8 mouse cellular contexts compared by ENCODE assay signal in genomic region chr9:21181421-21182220, GRCm38 (mm10). TPM values are rescaled to one million over a fixed set of nuclear protein-coding genes. Genes with fewer than 3 reads are reported as not detected.
DNase-seq lines count a peak whose midpoint lies in the region; ATAC-seq and TF ChIP-seq lines count a peak whose summit lies in the region.

No protein-coding gene starts in this region.

- DNase-seq in adrenal gland, adult (ENCODE audit: inconsistent age in 2 of 2, low spot score in 1 of 2) = peak; percentile 43 to 62
- no peak for DNase-seq in adrenal gland, postnatal 4 days (ENCODE audit: low spot score in 2 of 2)
- peak; percentile 95 for DNase-seq in MEL (ENCODE audit: low read depth, low spot score)
- peak; percentile 54 for DNase-seq in intestine, embryonic 14.5 days (ENCODE audit: low spot score)
- peak; percentile 71 for DNase-seq in lung, postnatal 10 days
- DNase-seq in stomach, postnatal 0 days (ENCODE audit: low spot score) = peak; percentile 50
- no peak for DNase-seq in right cerebral cortex, adult 2 months (ENCODE audit: low spot score in 2 of 2)

- H3K4me3 ChIP-seq in MEL (ENCODE audit: control insufficient read depth in 1 of 2, insufficient read depth in 1 of 2, low read depth in 2 of 2, low read length in 2 of 2) = peak overlapping the region; percentile 48 to 60
- peak overlapping the region; percentile 11; the same call in 1 of the 2 replicates for H3K4me3 ChIP-seq in forebrain, embryonic 15.5 days
- peak overlapping the region; percentile 28 for H3K4me3 ChIP-seq in intestine, embryonic 14.5 days (ENCODE audit: low read depth, low read length)
- peak overlapping the region; percentile 49 for H3K4me3 ChIP-seq in stomach, postnatal 0 days (ENCODE audit: low read depth, low read length)

- H3K4me2 ChIP-seq in forebrain, embryonic 15.5 days (replicated peaks) = peak overlapping the region; percentile 16; the same call in 1 of the 2 replicates
- peak overlapping the region; percentile 48 for H3K4me2 ChIP-seq in intestine, embryonic 14.5 days (ENCODE audit: low read length)
- peak overlapping the region; percentile 66 for H3K4me2 ChIP-seq in stomach, postnatal 0 days (replicated peaks; ENCODE audit: low read depth)

- 8% methylated on average over 48 of the region's 48 CpGs for WGBS in forebrain, embryonic 15.5 days
- 9% methylated on average over 39 of the region's 48 CpGs for WGBS in intestine, embryonic 14.5 days
- WGBS in stomach, postnatal 0 days = 10% methylated on average over 45 of the region's 48 CpGs

- peaks cover 0 to 28% of the 10 kb centered on the region in 2 experiments; a peak in 2 of 4 replicates for H3K36me3 ChIP-seq in MEL (ENCODE audit: control insufficient read depth in 1 of 2, insufficient read depth in 2 of 2, low read length in 2 of 2)
- no peaks in the 10 kb centered on the region for H3K36me3 ChIP-seq in forebrain, embryonic 15.5 days
- H3K36me3 ChIP-seq in intestine, embryonic 14.5 days (ENCODE audit: control insufficient read depth, insufficient read depth, low read length) = no peaks in the 10 kb centered on the region
- no peaks in the 10 kb centered on the region for H3K36me3 ChIP-seq in stomach, postnatal 0 days (ENCODE audit: control insufficient read depth, insufficient read depth, low read length)

- no peak for TF ChIP-seq RAD21 in MEL (IDR thresholded peaks at IDR 0.05; ENCODE audit: low read depth, low read length)

- TF ChIP-seq EP300 in MEL (IDR thresholded peaks at IDR 0.05; ENCODE audit: low read depth in 1 of 2, low read length in 2 of 2) = peak; percentile 85 to 87
- no peak for TF ChIP-seq EP300 in stomach, postnatal 0 days (optimal IDR thresholded peaks at IDR 0.05)

- peaks cover 26 to 38% of the 10 kb centered on the region in 2 experiments for H3K4me1 ChIP-seq in MEL (ENCODE audit: control insufficient read depth in 1 of 2, insufficient read depth in 2 of 2, low read length in 2 of 2)
- peaks cover 7% of the 10 kb centered on the region for H3K4me1 ChIP-seq in forebrain, embryonic 15.5 days
- H3K4me1 ChIP-seq in intestine, embryonic 14.5 days (replicated peaks; ENCODE audit: control insufficient read depth, insufficient read depth, low read length) = no peaks in the 10 kb centered on the region; the same call in 1 of the 2 replicates
- peaks cover 7% of the 10 kb centered on the region; the same call in 1 of the 2 replicates for H3K4me1 ChIP-seq in stomach, postnatal 0 days (replicated peaks; ENCODE audit: control insufficient read depth, insufficient read depth)

- H3K27me3 ChIP-seq in MEL (ENCODE audit: control insufficient read depth in 1 of 2, insufficient read depth in 2 of 2, low read length in 2 of 2) = no peaks in the 10 kb centered on the region
- peaks cover 34% of the 10 kb centered on the region for H3K27me3 ChIP-seq in forebrain, embryonic 15.5 days
- H3K27me3 ChIP-seq in intestine, embryonic 14.5 days (replicated peaks; ENCODE audit: control insufficient read depth, insufficient read depth, low read length) = peaks cover 5% of the 10 kb centered on the region; the same call in 1 of the 2 replicates
- no peaks in the 10 kb centered on the region for H3K27me3 ChIP-seq in stomach, postnatal 0 days (ENCODE audit: control insufficient read depth, insufficient read depth, low read length)

- no peak for ATAC-seq in forebrain, embryonic 15.5 days (replicated peaks)
- peak; percentile 26; the same call in 1 of the 2 replicates for ATAC-seq in intestine, embryonic 14.5 days (replicated peaks; ENCODE audit: low FRiP score, low TSS enrichment, low read depth)
- peak; percentile 55; the same call in 1 of the 2 replicates for ATAC-seq in stomach, postnatal 0 days (ENCODE audit: low FRiP score, low TSS enrichment)

- peak overlapping the region; percentile 80 for H3K27ac ChIP-seq in MEL (ENCODE audit: control insufficient read depth, low read depth, low read length)
- H3K27ac ChIP-seq in forebrain, embryonic 15.5 days (replicated peaks) = no peak overlapping the region
- no peak overlapping the region for H3K27ac ChIP-seq in intestine, embryonic 14.5 days (ENCODE audit: low read depth)
- H3K27ac ChIP-seq in stomach, postnatal 0 days (replicated peaks) = 0 out of 2 replicates have a peak overlapping the region, but pooled peaks have one; percentile 8

- no peaks in the 10 kb centered on the region for H3K9me3 ChIP-seq in MEL (replicated peaks; ENCODE audit: insufficient read depth, low read length)
- H3K9me3 ChIP-seq in forebrain, embryonic 15.5 days = no peaks in the 10 kb centered on the region
- no peaks in the 10 kb centered on the region for H3K9me3 ChIP-seq in intestine, embryonic 14.5 days (ENCODE audit: control insufficient read depth, low read length)
- no peaks in the 10 kb centered on the region for H3K9me3 ChIP-seq in stomach, postnatal 0 days (ENCODE audit: control insufficient read depth, low read length)

- TF ChIP-seq POLR2A in MEL (IDR thresholded peaks at IDR 0.05; ENCODE audit: control insufficient read depth in 1 of 2, insufficient read depth in 1 of 2, low read depth in 1 of 2, low read length in 2 of 2, poor library complexity in 1 of 2) = peak; percentile 86

- H3K79me2 ChIP-seq in MEL (ENCODE audit: control insufficient read depth, insufficient read depth, low read length, poor library complexity) = peaks cover 9% of the 10 kb centered on the region

- H3K9ac ChIP-seq in MEL (ENCODE audit: control insufficient read depth, low read depth, low read length, poor library complexity, severe bottlenecking) = peak overlapping the region; percentile 73
- H3K9ac ChIP-seq in forebrain, embryonic 15.5 days (replicated peaks) = no peak overlapping the region
- H3K9ac ChIP-seq in intestine, embryonic 14.5 days (ENCODE audit: low read length) = peak overlapping the region; percentile 56
- H3K9ac ChIP-seq in stomach, postnatal 0 days (ENCODE audit: low read length) = peak overlapping the region; percentile 71

- peak in 2 of 3 experiments; percentile 0 to 3; a peak in 1 of 6 replicates for TF ChIP-seq CTCF in MEL (IDR thresholded peaks at IDR 0.05 in 2 of 3, conservative IDR thresholded peaks at IDR 0.05 in 1 of 3; ENCODE audit: control insufficient read depth in 1 of 3, insufficient read depth in 1 of 3, low read depth in 2 of 3, low read length in 3 of 3, poor library complexity in 1 of 3, severe bottlenecking in 1 of 3)
- TF ChIP-seq CTCF in stomach, postnatal 0 days (IDR thresholded peaks at IDR 0.05; ENCODE audit: low read depth) = no peak

TF ChIP-seq in MEL, 35 proteins besides CTCF, POLR2A, EP300 and RAD21 (continues in another document):
- no peak for TF ChIP-seq GABPA (IDR thresholded peaks at IDR 0.05; ENCODE audit: low read depth, low read length)
- peak; percentile 72 for TF ChIP-seq ETS1 (IDR thresholded peaks at IDR 0.05; ENCODE audit: low read depth, low read length)
- TF ChIP-seq RCOR1 (IDR thresholded peaks at IDR 0.05; ENCODE audit: low read depth, low read length) = peak; percentile 69
- no peak for TF ChIP-seq BHLHE40 (IDR thresholded peaks at IDR 0.05; ENCODE audit: borderline replicate concordance, low read depth, low read length)
- peak; percentile 64 for TF ChIP-seq CHD1 (IDR thresholded peaks at IDR 0.05; ENCODE audit: low read depth, low read length)
- TF ChIP-seq MAZ (IDR thresholded peaks at IDR 0.05; ENCODE audit: low read depth, low read length) = no peak
- no peak for TF ChIP-seq MEF2A (IDR thresholded peaks at IDR 0.05; ENCODE audit: extremely low read depth, insufficient replicate concordance, low read depth, low read length, poor library complexity, severe bottlenecking)
- TF ChIP-seq KAT2A (conservative IDR thresholded peaks at IDR 0.05; ENCODE audit: low read depth, low read length) = no peak
- peak; percentile 84 for TF ChIP-seq ZKSCAN1 (IDR thresholded peaks at IDR 0.05; ENCODE audit: low read depth, low read length)

RNA-seq across cellular contexts. Expression of gene Pde4a, which starts 16.1 kb away (rescaled TPM):
- 10 to 100 TPM in 1 of 2 experiments, 1 to 10 TPM in 1; 9.7 to 10.6 TPM for total RNA-seq in adrenal gland, postnatal 4 days (2021)
- 13.8 and 16.6 TPM in 2 replicates for total RNA-seq in MEL (2012; rRNA removed)
- polyA plus RNA-seq in MEL (2012; ENCODE audit: insufficient read depth in 1 of 2, insufficient read length in 2 of 2, low read depth in 1 of 2, low replicate concordance in 2 of 2, missing spikeins in 1 of 2) = 10 to 100 TPM; 45.6 to 53.9 TPM
- polyA plus RNA-seq in forebrain, embryonic 15.5 days (2015; fragmentation: Nextera tagmentation; extraction: Ambion mirVana) = 23.7 and 25.9 TPM in 2 replicates
- 6.7 and 7.0 TPM in 2 replicates for polyA plus RNA-seq in intestine, embryonic 14.5 days (2014; fragmentation: Nextera tagmentation; extraction: Ambion mirVana)
- 2.5 and 3.0 TPM in 2 replicates for polyA plus RNA-seq in stomach, postnatal 0 days (2015; fragmentation: Nextera tagmentation; extraction: Ambion mirVana)

RNA-seq across cellular contexts. Expression of gene Cdc37, which starts 31.8 kb away (rescaled TPM):
- 100 to 1,000 TPM; 174 to 190 TPM for total RNA-seq in adrenal gland, postnatal 4 days (2021)
- total RNA-seq in MEL (2012; rRNA removed) = 751 and 779 TPM in 2 replicates
- polyA plus RNA-seq in MEL (2012; ENCODE audit: insufficient read depth in 1 of 2, insufficient read length in 2 of 2, low read depth in 1 of 2, low replicate concordance in 2 of 2, missing spikeins in 1 of 2) = 1,000 to 10,000 TPM in 1 of 2 experiments, 100 to 1,000 TPM in 1; 914 to 1,631 TPM
- 217 and 221 TPM in 2 replicates for polyA plus RNA-seq in forebrain, embryonic 15.5 days (2015; fragmentation: Nextera tagmentation; extraction: Ambion mirVana)
- polyA plus RNA-seq in intestine, embryonic 14.5 days (2014; fragmentation: Nextera tagmentation; extraction: Ambion mirVana) = 307 and 327 TPM in 2 replicates
- polyA plus RNA-seq in stomach, postnatal 0 days (2015; fragmentation: Nextera tagmentation; extraction: Ambion mirVana) = 161 TPM in 2 replicates

RNA-seq across cellular contexts. Expression of gene Tyk2, which starts 50.6 kb away (rescaled TPM):
- total RNA-seq in adrenal gland, postnatal 4 days (2021) = 10 to 100 TPM; 18.9 to 19.2 TPM
- total RNA-seq in MEL (2012; rRNA removed) = 43.8 and 45.6 TPM in 2 replicates
- 10 to 100 TPM in 1 of 2 experiments, not detected in 1; 63.3 TPM for polyA plus RNA-seq in MEL (2012; ENCODE audit: insufficient read depth in 1 of 2, insufficient read length in 2 of 2, low read depth in 1 of 2, low replicate concordance in 2 of 2, missing spikeins in 1 of 2)
- 10.3 and 11.1 TPM in 2 replicates for polyA plus RNA-seq in forebrain, embryonic 15.5 days (2015; fragmentation: Nextera tagmentation; extraction: Ambion mirVana)
- polyA plus RNA-seq in intestine, embryonic 14.5 days (2014; fragmentation: Nextera tagmentation; extraction: Ambion mirVana) = 11.7 and 12.1 TPM in 2 replicates
- polyA plus RNA-seq in stomach, postnatal 0 days (2015; fragmentation: Nextera tagmentation; extraction: Ambion mirVana) = 6.8 and 7.1 TPM in 2 replicates

RNA-seq across cellular contexts. Expression of gene Keap1, which starts 57.5 kb away (rescaled TPM):
- 10 to 100 TPM; 46.6 to 50.8 TPM for total RNA-seq in adrenal gland, postnatal 4 days (2021)
- total RNA-seq in MEL (2012; rRNA removed) = 168 and 174 TPM in 2 replicates
- polyA plus RNA-seq in MEL (2012; ENCODE audit: insufficient read depth in 1 of 2, insufficient read length in 2 of 2, low read depth in 1 of 2, low replicate concordance in 2 of 2, missing spikeins in 1 of 2) = 100 to 1,000 TPM in 1 of 2 experiments, 10 to 100 TPM in 1; 67.5 to 171 TPM
- polyA plus RNA-seq in forebrain, embryonic 15.5 days (2015; fragmentation: Nextera tagmentation; extraction: Ambion mirVana) = 71.6 and 72.5 TPM in 2 replicates
- 41.0 and 43.0 TPM in 2 replicates for polyA plus RNA-seq in intestine, embryonic 14.5 days (2014; fragmentation: Nextera tagmentation; extraction: Ambion mirVana)
- polyA plus RNA-seq in stomach, postnatal 0 days (2015; fragmentation: Nextera tagmentation; extraction: Ambion mirVana) = 37.2 and 40.8 TPM in 2 replicates

Comparison
In these comparisons a context has a peak if more than half of its experiments do, and no peak if none do; other contexts are left out.
1. DNase-seq: peak in adrenal gland, adult (2 of 2), MEL (single experiment), intestine, embryonic 14.5 days (single experiment), lung, postnatal 10 days (single experiment) and stomach, postnatal 0 days (single experiment); none in adrenal gland, postnatal 4 days (0 of 2) and right cerebral cortex, adult 2 months (0 of 2).
2. H3K27ac ChIP-seq: peak in MEL (single experiment) and stomach, postnatal 0 days (single experiment); none in forebrain, embryonic 15.5 days (single experiment) and intestine, embryonic 14.5 days (single experiment).
3. H3K4me2 ChIP-seq: peak in every context shown above with its lines; median percentile 66 in stomach, postnatal 0 days; 48 in intestine, embryonic 14.5 days; 16 in forebrain, embryonic 15.5 days.
4. Peak in every context shown above with its lines, with median percentiles within 50 percentile points of each other: H3K4me3 ChIP-seq.